Mouse (Mus musculus) brain, embryonic 14.5 days (tissue): Measurements from ENCODE around the gene Ddc. TPM values are rescaled to one million over a fixed set of nuclear protein-coding genes. Genes with fewer than 3 reads are reported as not detected.
A peak's percentile ranks its signal among the peaks of the same experiment; 100 is the strongest.

Experiments used
- DNase-seq: peaks from one replicate; pipeline ENCODE4 v3.0.0-alpha.2; 2011; ENCODE audit warnings: low read depth
- CTCF ChIP-seq: fragments of 200-500 bp; IDR thresholded peaks from 2 replicates; pipeline ENCODE4 v1.5.1; 2012; ENCODE audit warnings: inconsistent platforms, mild to moderate bottlenecking, moderate library complexity, borderline replicate concordance; ENCODE audit not compliant: insufficient read depth, insufficient read length; ENCODE audit errors: extremely low read depth
- POLR2A ChIP-seq: fragments of 200-500 bp; IDR thresholded peaks from 2 replicates; pipeline ENCODE4 v1.6.1; 2012; ENCODE audit warnings: mild to moderate bottlenecking, inconsistent platforms, borderline replicate concordance; ENCODE audit not compliant: poor library complexity, insufficient read depth, insufficient read length, severe bottlenecking; ENCODE audit errors: extremely low read depth
- polyA plus RNA-seq: library from polyadenylated mRNA; depleted of rRNA; stranded (reverse); fragments of >200 nt; gene quantifications from 2 replicates; pipeline ENCODE4 v1.2.3, GENCODE M21; 2012

Gene Ddc
- polyA plus RNA-seq, 1 experiment, result 13.8 TPM

- no peak for TF ChIP-seq CTCF
- no peak for TF ChIP-seq POLR2A
- DNase-seq, result peak; percentile 77
Observed at GRCm38 (mm10) chr11:11855061-11855672, 42.8 kb downstream of the Ddc start.

- DNase-seq, result no peak
- no peak for TF ChIP-seq CTCF
- no peak for TF ChIP-seq POLR2A
Observed at GRCm38 (mm10) chr11:11853731-11854461, 44.0 kb downstream of the Ddc start.

GRCm38 (mm10) chr11:11851957-11852505 is 45.9 kb downstream of the Ddc start:
- DNase-seq, result no peak
- TF ChIP-seq CTCF (no peak), POLR2A (no peak)

- no peak for DNase-seq
- TF ChIP-seq POLR2A, result no peak
Observed at GRCm38 (mm10) chr11:11850476-11851267, 47.3 kb downstream of the Ddc start.

- no peak for TF ChIP-seq POLR2A
- no peak for DNase-seq
Observed at GRCm38 (mm10) chr11:11849513-11850311, 48.2 kb downstream of the Ddc start.

- TF ChIP-seq POLR2A, result no peak
- no peak for TF ChIP-seq CTCF
Observed at GRCm38 (mm10) chr11:11848467-11848866, 49.5 kb downstream of the Ddc start.

GRCm38 (mm10) chr11:11845044-11845443 is 52.9 kb downstream of the Ddc start:
- no peak for TF ChIP-seq CTCF
- no peak for TF ChIP-seq POLR2A
- no peak for DNase-seq

More at GRCm38 (mm10) chr11:11848467-11848866, 49.5 kb downstream of the Ddc start:
- DNase-seq, result no peak

GRCm38 (mm10) chr11:11844367-11844971 is 53.5 kb downstream of the Ddc start:
- TF ChIP-seq POLR2A (no peak), CTCF (peak; percentile 31; the same call in 1 of the 2 replicates)

GRCm38 (mm10) chr11:11841590-11841989 is 56.4 kb downstream of the Ddc start:
- TF ChIP-seq POLR2A (no peak), CTCF (no peak)
- DNase-seq, result no peak

More at GRCm38 (mm10) chr11:11844367-11844971, 53.5 kb downstream of the Ddc start:
- peak; percentile 69 for DNase-seq

GRCm38 (mm10) chr11:11840746-11841145 is 57.2 kb downstream of the Ddc start:
- DNase-seq, result no peak
- TF ChIP-seq POLR2A (no peak), CTCF (no peak)

- TF ChIP-seq POLR2A (no peak), CTCF (no peak)
- DNase-seq, result no peak
Observed at GRCm38 (mm10) chr11:11839874-11840273, 58.1 kb downstream of the Ddc start.
